Mouse (Mus musculus): ENCODE measurements around the gene Rreb1.

Gene Rreb1

GRCm38 (mm10) chr13:37876366-37876765 is 98.2 kb downstream of the Rreb1 start:
- DNase-seq (ENCODE audit: low spot score in 2 of 2) = no peak

GRCm38 (mm10) chr13:37876836-37877235 is 98.6 kb downstream of the Rreb1 start:
- no peak for DNase-seq (ENCODE audit: low spot score in 2 of 2)

GRCm38 (mm10) chr13:37877241-37877640 is 99.0 kb downstream of the Rreb1 start:
- no peak for DNase-seq (ENCODE audit: low spot score in 2 of 2)

DNA sequence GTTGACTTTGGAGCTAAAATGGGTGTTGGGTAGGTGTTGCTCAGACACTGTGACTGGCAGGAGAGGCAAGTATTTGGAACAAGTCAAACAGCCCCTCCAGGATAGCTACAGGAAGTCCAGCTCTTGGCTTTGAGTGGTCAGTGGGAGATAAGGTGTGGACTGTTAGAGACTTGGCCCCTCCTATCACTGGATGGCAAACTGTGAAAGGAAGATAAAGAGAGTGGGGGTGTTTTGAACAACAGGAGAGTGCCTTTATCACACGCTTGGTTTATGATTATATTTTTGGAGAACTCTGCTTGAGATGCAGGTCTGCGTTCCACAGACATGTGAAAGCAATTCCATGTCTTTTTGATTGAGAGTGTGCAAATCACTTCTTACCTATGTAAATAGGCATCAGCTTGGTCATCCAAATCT is 100.7 kb downstream of the Rreb1 start:
- DNase-seq (ENCODE audit: low spot score in 2 of 2) = no peak

GRCm38 (mm10) chr13:37879556-37879955 is 101.4 kb downstream of the Rreb1 start:
- no peak for DNase-seq (ENCODE audit: low spot score in 2 of 2)

DNA sequence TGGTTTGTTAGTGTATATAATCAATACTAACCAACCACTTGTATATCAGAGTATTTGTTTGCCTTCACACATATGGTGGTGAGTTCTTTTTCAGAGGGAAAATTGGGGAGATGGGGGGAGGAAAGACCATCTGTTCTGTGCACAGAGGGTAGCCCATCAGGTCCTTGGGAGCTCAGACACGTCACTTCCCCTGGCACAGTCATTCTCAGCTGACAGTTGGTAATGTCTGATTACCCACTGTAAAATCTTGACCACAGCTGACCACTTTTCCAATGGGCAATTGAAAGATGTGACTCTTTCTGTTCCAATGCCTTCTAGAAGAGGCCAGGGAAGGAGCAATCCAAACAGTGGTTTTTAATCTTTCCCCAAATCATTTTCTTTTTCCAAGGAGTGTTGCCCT is 101.8 kb downstream of the Rreb1 start:
- no peak for DNase-seq (ENCODE audit: low spot score in 2 of 2)

- DNase-seq (ENCODE audit: low spot score in 2 of 2) = peak in 1 of 2 experiments; percentile 31
These were observed 102.5 kb downstream of the Rreb1 start for GRCm38 (mm10) chr13:37880581-37881130.

GRCm38 (mm10) chr13:37882521-37882920 is 104.3 kb downstream of the Rreb1 start:
- no peak for DNase-seq (ENCODE audit: low spot score in 2 of 2)

DNA sequence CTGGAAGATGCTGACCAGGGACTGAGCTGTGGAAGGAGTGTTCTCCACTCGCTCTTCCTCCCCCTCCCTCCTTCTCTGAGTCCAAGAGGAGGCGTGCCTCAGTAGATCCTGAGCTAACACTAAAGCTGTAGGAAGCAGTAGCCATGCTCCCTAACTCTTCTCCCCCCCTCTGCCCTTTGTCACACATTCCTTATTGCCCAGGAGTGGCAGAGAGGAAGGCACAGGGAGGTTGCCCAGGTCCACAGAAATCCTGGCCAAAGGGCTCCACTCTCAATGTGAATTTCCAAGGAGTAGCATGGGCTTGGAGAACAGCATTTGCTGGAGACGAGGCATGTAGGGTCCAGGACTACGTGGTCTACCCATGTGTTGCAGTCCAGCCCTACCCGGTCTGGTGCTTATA is 104.8 kb downstream of the Rreb1 start:
- no peak for DNase-seq (ENCODE audit: low spot score in 2 of 2)

DNA sequence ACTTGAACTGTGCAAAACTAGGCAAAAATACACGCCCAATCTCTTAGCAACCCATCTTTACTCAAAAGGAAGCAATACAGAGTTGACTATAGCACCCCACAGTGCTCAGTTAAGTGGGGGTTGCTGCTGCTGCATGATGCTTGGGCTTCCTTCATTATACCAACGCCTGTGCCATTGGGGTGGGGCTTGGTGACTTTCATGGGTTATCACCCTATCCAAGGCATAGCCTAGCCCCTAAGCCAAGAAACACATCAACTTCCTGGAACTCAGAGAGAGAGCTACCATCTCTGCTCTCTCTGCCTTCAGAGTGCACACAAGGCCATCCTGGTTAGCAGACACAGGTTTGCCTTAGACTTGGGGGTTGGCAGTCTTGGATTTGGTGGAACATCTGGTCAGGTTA is 107.2 kb downstream of the Rreb1 start:
- no peak for DNase-seq (ENCODE audit: low spot score in 2 of 2)

GRCm38 (mm10) chr13:37886024-37886423 is 107.8 kb downstream of the Rreb1 start:
- no peak for DNase-seq (ENCODE audit: low spot score in 2 of 2)

- DNase-seq (ENCODE audit: low spot score in 2 of 2) = no peak
These were observed 116.6 kb downstream of the Rreb1 start for GRCm38 (mm10) chr13:37894756-37895155.

DNA sequence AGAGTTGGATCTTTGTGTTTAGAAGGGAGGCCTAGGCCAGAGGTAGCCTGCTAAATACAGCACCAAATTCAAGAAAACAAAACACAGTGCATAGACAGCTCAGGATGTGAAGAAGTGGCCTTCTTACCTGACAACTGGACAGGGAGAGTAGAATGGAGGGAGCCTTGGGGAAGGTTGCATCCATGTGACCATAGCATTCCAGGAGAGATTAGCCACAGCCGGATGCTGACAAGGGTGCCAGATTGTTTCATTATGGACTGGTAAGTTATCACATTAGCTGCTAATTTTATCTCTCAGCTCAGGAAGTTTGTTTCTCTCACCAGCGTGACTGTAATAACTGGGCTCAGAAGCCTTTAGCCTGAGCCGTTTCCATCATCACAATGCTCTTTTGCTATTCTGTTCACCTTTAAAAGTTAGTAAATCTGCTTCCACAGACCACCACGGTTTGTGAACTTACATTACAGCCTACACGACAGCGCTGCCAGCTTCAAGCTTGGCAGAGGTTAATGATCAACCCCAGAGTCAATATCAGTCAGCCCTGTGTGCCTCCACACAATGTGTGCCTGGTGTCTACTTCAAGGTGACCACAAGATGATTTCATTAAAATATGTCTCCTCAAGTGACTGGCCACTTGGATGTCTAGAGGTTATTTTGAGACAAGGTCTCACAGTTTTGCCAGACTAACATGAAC is 117.5 kb downstream of the Rreb1 start:
- DNase-seq (ENCODE audit: low spot score in 2 of 2) = no peak

DNA sequence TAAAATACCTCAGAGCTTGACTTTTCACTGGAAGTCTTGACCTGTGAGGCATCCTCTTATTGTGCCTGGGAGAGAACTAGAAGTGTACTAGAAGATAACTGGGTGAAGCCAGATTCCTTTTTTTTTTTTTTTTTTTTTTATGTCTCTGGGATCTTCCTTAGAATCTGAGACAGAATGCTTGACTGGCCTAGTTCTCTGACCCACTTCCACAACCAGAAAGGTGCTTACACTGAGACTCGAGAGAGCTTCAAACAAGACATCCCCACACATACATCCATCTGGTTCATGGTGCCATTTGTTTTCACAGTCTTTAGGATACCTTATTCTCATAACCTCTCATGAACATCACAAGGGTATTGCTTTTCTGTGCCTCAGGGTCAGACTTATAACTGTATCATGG is 118.2 kb downstream of the Rreb1 start:
- DNase-seq (ENCODE audit: low spot score in 2 of 2) = no peak

- DNase-seq (ENCODE audit: low spot score in 2 of 2) = no peak
These were observed 120.6 kb downstream of the Rreb1 start for GRCm38 (mm10) chr13:37898772-37899171.

DNA sequence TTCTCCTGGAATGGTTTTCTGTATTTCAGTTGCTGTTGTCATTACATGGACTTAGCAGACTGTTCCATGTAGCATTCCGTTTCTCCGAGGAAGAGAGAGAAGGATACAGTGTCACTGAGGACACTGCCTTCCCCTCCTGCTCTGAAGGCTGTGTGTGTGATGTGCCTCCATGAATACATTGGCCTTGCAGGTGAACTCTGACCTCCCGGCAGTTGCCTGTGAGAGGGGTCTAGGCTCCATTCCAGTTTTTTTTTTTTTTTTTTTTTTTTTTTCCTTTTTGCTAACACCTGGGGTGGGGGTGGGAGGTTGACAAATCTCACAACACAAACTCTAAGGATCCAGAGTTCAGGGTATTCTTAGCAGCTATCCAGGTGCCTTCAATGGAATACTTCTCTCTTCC is 124.8 kb downstream of the Rreb1 start:
- no peak for DNase-seq (ENCODE audit: low spot score in 2 of 2)

- no peak for DNase-seq (ENCODE audit: low spot score in 2 of 2)
These were observed 125.3 kb downstream of the Rreb1 start for GRCm38 (mm10) chr13:37903476-37903875.

DNA sequence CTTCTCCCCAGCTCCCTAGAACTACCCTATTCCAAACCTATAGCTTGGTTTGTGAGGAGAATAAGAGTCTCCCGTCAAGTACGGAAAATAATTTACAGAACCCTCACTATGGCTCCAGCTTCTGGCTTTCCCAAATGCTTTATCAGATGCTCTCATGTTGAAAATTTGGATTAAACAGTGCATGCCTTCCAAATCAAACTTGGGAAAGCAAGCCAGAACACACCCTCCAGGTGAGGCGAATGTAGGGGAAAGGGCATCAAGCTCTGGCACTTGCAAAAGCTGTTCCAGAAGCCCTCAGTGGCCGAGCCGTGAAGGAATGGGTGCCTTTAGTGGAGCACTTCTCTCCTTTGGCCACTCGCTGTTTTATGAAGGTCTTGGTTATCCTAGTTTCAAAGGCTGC is 126.2 kb downstream of the Rreb1 start:
- no peak for DNase-seq (ENCODE audit: low spot score in 2 of 2)

- DNase-seq (ENCODE audit: low spot score in 2 of 2) = no peak
These were observed 129.9 kb downstream of the Rreb1 start for GRCm38 (mm10) chr13:37908061-37908460.

- no peak for DNase-seq (ENCODE audit: low spot score in 2 of 2)
These were observed 130.3 kb downstream of the Rreb1 start for GRCm38 (mm10) chr13:37908493-37908892.

DNA sequence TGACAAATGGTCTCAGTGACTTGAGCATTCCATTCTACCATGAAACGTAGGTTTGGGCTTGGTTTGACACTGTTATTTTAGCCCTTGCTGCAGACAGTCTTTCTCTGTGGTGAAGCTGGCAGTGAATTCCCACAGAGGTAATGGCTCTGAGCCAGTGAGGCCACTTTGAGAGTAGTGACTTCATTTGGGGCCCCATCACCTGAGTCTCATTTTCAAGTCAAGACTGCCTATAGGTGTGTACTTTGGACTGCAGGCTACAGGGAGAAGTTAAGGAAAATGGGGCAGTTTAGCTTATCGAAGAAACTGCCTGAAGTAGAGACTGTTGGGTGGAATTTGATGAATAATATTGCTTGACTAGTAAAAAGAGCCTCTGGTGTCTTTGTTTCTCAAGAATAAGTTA is 131.0 kb downstream of the Rreb1 start:
- DNase-seq (ENCODE audit: low spot score in 2 of 2) = no peak

DNA sequence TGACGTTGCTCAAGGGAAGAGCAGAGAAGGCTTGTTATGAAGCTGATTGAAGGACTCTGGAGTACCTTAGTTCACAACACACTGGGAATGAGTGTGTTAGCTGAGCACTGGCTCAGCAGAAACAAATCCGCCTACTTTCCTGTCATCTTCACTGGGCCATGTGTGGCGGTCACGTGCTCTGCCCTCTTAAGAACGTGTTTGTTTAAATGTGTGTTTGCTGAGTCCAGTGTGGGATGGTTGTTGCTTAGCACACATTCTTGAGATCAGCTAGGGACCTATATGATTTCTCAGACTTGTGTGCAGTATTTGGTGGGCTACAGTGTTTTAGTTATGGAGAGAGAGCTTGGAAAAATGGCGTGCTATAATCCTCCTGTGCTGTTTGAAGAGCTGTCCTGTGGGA is 133.8 kb downstream of the Rreb1 start:
- no peak for DNase-seq (ENCODE audit: low spot score in 2 of 2)

DNA sequence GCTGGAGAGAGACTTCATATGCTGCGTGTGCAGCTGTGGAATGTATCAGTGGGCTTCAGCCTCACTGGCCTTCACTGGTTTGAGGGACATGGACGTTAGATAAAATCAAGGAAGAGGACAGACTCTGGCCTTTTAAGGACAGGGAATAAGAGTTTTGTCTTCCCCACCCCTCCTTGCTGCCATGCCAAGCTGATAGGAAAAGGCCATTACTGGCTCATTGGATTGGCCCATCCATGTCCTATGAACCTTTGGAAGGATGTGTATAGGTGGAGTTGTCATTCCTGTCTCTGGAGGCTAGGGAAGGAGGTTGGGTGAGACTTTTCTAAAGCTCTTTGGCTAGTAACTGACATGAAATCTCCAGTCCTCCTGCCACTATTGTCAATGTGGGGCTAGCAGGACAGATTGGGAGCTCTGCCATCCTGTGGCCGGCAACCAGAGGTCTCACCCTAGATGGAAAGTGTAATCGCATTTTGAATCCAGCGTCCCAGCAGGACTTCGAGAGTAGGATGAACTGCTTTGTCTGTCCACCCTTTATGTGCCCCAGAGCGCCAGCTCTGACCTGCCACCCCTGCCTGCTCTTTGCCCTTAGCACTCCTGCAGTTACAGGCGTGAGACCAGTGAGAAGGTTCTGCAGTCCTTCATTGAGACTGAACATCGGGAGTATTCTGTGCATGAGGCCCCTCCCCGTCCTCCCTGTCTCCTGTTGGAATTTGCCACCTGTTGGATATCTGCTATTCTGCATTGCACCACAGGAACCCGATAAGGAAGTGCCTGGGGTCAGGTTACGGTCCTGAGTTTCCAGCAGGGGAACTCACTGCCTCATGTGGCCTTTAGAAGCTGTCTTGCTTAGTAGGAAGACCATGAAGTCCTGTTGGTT is 134.6 kb downstream of the Rreb1 start:
- no peak for DNase-seq (ENCODE audit: low spot score in 2 of 2)
